Mouse (Mus musculus) heart, postnatal 10 days (tissue): ENCODE results near the gene Nup133. TPM values are rescaled to one million over a fixed set of nuclear protein-coding genes. Genes with fewer than 3 reads are reported as not detected.

ENCODE experiments used
- DNase-seq, 2 experiments: peaks; one replicate each; pipeline ENCODE4 v3.0.0; 2021
- intact Hi-C: fragments of 180-260 bp; cut with DNase I; formaldehyde crosslinking; loops from one replicate; pipeline ENCODE4 v1.15.1; 2025
- total RNA-seq, 2 experiments: library from RNA; stranded (reverse); gene quantifications; 2 replicates each; pipeline ENCODE4 v1.2.3; 2021

Nup133 gene
- total RNA-seq, 2 experiments from 2014 or later: 14.5 to 14.6 TPM

- intact Hi-C loops: no loop called here
- DNase-seq: peak; percentile 11 to 37
These were observed 9.1 kb upstream of the Nup133 start for GRCm38 (mm10) chr8:123958130-123958529.

GRCm38 (mm10) chr8:123954246-123954645 is 5.2 kb upstream of the Nup133 start:
- intact Hi-C loops: no loop called here
- no peak for DNase-seq

- intact Hi-C loops: no loop called here
These were observed 4.6 kb upstream of the Nup133 start for GRCm38 (mm10) chr8:123953686-123954085.

GRCm38 (mm10) chr8:123950077-123950802 is 1.2 kb upstream of the Nup133 start:
- peak; percentile 61 to 75 for DNase-seq
- intact Hi-C loops: loop anchor here (2.0 kb wide), 1 partner anchor 33 kb away; the partner anchor contains the start of gene Abcb10

More at GRCm38 (mm10) chr8:123953686-123954085, 4.6 kb upstream of the Nup133 start:
- no peak for DNase-seq

GRCm38 (mm10) chr8:123949686-123949986 is 571 bp upstream of the Nup133 start:
- intact Hi-C loops: loop anchor here (2.0 kb wide), 1 partner anchor 71 kb away; the partner anchor contains the start of genes Taf5l and Urb2
- no peak for DNase-seq

GRCm38 (mm10) chr8:123929026-123929425 is 20.0 kb downstream of the Nup133 start:
- intact Hi-C loops: no loop called here
- DNase-seq: no peak

GRCm38 (mm10) chr8:123925671-123926070 is 23.4 kb downstream of the Nup133 start:
- intact Hi-C loops: no loop called here
- DNase-seq: no peak

- intact Hi-C loops: loop anchor here (1.0 kb wide), 2 partner anchors 134 to 425 kb away; no protein-coding TSS in a partner anchor
These were observed 24.3 kb downstream of the Nup133 start for GRCm38 (mm10) chr8:123924719-123925118.

GRCm38 (mm10) chr8:123914635-123915034 is 34.4 kb downstream of the Nup133 start:
- intact Hi-C loops: no loop called here
- DNase-seq: no peak

More at GRCm38 (mm10) chr8:123924719-123925118, 24.3 kb downstream of the Nup133 start:
- DNase-seq: peak; percentile 81 to 91

- intact Hi-C loops: no loop called here
- no peak for DNase-seq
These were observed 36.8 kb downstream of the Nup133 start for GRCm38 (mm10) chr8:123912265-123912664.

- intact Hi-C loops: loop anchor here (5.0 kb wide), 1 partner anchor 115 kb away; no protein-coding TSS in a partner anchor
- no peak for DNase-seq
These were observed 41.5 kb downstream of the Nup133 start for GRCm38 (mm10) chr8:123907604-123908003.

GRCm38 (mm10) chr8:123902653-123903052 is 46.4 kb downstream of the Nup133 start:
- no peak for DNase-seq
- intact Hi-C loops: no loop called here

GRCm38 (mm10) chr8:123899366-123899765 is 49.7 kb downstream of the Nup133 start:
- peak in 1 of 2 experiments; percentile 23 for DNase-seq
- intact Hi-C loops: no loop called here

- DNase-seq: no peak
- intact Hi-C loops: no loop called here
These were observed 50.5 kb downstream of the Nup133 start for GRCm38 (mm10) chr8:123898576-123898975.

GRCm38 (mm10) chr8:123896774-123897173 is 52.3 kb downstream of the Nup133 start:
- intact Hi-C loops: no loop called here
- DNase-seq: no peak

- DNase-seq: no peak
- intact Hi-C loops: no loop called here
These were observed 52.7 kb downstream of the Nup133 start for GRCm38 (mm10) chr8:123896366-123896761.

- intact Hi-C loops: no loop called here
- DNase-seq: no peak
These were observed 53.2 kb downstream of the Nup133 start for GRCm38 (mm10) chr8:123895680-123896365.

GRCm38 (mm10) chr8:123895230-123895629 is 53.8 kb downstream of the Nup133 start:
- intact Hi-C loops: no loop called here
- no peak for DNase-seq

- peak; percentile 20 to 46 for DNase-seq
- intact Hi-C loops: no loop called here
These were observed 54.5 kb downstream of the Nup133 start, which contains the start of gene Acta1 for GRCm38 (mm10) chr8:123894502-123895097. Acta1 (minus strand) TSS chr8:123894751.

- intact Hi-C loops: no loop called here
- no peak for DNase-seq
These were observed 55.7 kb downstream of the Nup133 start for GRCm38 (mm10) chr8:123893413-123893812.

GRCm38 (mm10) chr8:123892586-123893155 is 56.4 kb downstream of the Nup133 start:
- DNase-seq: no peak

More at GRCm38 (mm10) chr8:123892586-123893155, 56.4 kb downstream of the Nup133 start:
- intact Hi-C loops: no loop called here
